Mouse (Mus musculus) megakaryocyte-erythroid progenitor cell, adult 5-6 weeks (primary cell): Measurements from ENCODE around the gene Mogat2. TPM values are rescaled to one million over a fixed set of nuclear protein-coding genes. Genes with fewer than 3 reads are reported as not detected.

ENCODE experiments used
- ATAC-seq: replicated peaks from 2 replicates; pipeline ENCODE4 v1.8.0; 2016; ENCODE audit warnings: mild to moderate bottlenecking, inconsistent platforms; ENCODE audit not compliant: severe bottlenecking, poor library complexity, low FRiP score, low TSS enrichment
- total RNA-seq, 2 experiments: library from RNA; stranded (forward) in 1 of 2; stranded (reverse) in 1 of 2; fragments of 200-1000, 215-1000 nt in 1 of 2; fragments of >200 nt in 1 of 2; fragmentation: Nextera tagmentation in 1 of 2; gene quantifications; 2 replicates each; pipeline ENCODE4 v1.2.3; 2014 to 2017

The Mogat2 gene
- total RNA-seq (2014; fragmentation: Nextera tagmentation) (0.27 TPM in 1 of 2 replicates, not detected in the other), total RNA-seq (2017) (not detected in 2 replicates)

DNA sequence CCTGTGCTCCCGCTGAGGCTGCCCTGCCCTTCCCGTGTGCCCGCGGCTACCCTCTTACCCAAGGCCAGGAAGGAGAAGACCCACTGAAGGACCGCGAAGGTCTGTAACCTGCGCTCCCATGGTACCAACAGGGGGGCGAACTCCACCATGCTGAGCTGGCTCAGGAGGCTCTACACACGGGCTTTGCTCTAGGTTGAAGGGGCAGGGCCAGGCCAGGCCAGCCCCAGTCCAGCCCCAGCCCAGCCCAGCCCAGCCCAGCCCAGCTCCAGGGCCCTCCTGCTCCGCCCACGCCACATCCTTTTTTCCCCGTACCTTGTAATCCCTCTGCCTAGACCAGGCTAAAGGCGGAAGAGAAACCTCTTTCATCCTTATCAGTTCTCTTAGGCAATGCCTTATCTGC lies at the start of gene Mogat2:
Gene Mogat2 (minus strand): TSS at position 203 of the 400 bp plus-strand sequence.
- no peak for ATAC-seq

DNA sequence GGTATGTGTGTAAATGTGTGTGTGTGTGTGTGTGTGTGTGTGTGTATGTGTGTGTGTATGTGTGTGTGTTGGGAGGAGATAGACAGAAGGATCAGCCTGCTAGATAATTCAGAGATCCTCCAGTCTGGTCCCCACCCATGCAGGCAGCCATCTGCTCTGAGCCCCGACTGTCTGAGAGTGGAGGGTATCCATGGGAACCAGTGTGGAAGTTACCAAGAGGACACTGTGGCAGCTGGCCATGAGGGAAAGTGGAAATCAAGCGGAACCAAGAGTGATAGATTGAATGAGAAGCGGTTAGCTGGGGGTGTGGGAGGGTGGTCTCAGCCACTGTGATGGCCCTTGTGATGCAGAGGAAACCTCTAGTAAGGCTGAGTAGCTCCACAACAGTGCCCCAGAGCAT lies 48.9 kb upstream of the Mogat2 start:
- no peak for ATAC-seq

DNA sequence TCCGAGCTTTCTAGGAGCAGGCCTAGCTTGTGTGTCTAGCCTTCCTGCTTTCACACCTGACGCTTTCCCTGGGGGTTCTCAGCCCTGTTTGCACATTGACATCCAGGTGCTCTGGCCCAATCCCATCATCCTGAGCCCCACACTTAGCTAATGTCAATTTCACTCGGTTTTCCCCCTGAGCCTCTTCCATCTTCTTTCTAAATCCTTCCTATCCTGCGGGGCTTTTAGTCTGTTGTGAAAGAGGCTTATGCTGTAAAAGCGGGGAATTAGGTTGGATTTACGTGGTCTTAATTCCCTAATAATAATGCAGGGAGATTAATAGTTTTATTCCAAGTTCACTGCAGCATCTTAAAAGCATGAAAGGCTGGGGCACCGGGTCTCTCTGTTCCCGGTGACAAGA lies 41.2 kb upstream of the Mogat2 start:
- ATAC-seq = no peak

DNA sequence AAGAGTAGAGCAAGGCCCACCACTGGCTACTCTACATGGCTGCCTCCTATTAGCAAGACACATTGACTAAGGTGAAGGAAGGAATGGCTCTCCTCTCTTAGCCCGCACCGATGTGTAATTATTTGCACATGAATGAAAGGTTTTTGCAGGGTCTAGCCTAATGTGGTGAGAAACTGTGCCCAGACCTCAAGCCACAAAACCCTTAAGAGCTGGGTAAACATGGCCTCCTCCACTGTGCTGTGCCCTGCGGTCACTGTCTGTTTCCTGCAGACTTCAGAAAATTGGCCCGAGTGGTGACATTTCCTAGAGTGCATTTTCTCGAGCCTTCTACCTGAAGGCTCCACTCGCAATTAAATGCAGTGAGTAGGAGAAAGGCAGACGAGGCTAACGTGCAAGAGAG lies 39.9 kb upstream of the Mogat2 start:
- no peak for ATAC-seq

DNA sequence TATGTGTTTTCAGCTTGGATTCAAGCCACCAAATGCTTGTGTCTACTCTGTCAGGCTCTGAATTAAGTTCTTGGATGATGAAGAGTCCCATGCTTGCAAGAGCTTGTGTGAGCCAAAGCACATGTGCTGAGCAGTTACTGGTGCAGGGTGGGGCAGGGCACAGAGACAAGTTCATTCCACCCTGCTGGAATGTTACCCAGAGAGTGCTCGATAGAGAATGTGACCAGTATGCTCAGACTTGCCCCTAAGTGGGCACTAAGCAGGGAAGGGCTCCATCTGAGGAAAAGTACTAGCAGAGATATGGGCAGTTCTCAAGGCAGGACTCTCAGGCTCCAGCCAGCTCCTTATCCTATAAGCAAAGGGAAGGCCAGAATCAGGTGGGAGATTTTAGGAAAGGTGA lies 38.3 kb upstream of the Mogat2 start:
- ATAC-seq = no peak

DNA sequence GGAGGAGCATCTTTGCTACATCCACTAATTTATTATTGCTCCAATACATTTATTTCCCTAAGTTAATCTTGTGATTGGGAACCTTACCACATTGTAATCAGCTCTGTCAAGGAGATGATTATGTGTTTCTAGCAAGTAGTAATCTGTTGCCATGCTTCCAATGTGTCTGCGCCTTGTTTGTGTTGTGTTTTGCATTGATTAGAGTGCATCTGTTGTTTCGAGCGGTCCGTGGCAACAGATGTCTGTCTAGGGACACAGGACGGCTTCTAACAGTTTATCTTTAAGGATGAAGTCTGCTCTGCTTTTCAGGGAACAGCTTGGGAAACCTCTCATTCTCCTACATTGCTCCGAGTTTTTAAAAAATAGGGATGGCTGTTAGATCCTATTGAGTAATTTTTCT lies 36.7 kb upstream of the Mogat2 start:
- ATAC-seq = no peak

DNA sequence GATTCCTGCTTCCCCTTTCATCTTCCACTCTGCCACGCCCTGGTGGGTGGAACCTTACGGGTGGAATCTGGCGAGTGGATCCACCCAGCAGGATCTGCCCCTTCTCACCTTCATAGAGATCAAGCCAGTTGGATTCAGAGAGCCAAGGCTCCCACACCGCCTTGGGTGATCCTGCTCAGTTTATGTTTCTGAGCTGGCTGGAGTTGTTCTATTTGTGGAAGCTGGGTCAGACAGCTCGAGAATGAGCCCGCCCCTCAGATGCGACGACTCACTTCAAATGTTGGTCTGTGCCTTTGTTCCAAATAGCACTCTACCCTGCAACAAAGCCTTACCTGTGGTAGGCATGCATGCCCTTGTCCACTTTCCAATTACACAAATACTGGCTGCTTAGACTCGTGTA lies 33.2 kb upstream of the Mogat2 start:
- no peak for ATAC-seq

DNA sequence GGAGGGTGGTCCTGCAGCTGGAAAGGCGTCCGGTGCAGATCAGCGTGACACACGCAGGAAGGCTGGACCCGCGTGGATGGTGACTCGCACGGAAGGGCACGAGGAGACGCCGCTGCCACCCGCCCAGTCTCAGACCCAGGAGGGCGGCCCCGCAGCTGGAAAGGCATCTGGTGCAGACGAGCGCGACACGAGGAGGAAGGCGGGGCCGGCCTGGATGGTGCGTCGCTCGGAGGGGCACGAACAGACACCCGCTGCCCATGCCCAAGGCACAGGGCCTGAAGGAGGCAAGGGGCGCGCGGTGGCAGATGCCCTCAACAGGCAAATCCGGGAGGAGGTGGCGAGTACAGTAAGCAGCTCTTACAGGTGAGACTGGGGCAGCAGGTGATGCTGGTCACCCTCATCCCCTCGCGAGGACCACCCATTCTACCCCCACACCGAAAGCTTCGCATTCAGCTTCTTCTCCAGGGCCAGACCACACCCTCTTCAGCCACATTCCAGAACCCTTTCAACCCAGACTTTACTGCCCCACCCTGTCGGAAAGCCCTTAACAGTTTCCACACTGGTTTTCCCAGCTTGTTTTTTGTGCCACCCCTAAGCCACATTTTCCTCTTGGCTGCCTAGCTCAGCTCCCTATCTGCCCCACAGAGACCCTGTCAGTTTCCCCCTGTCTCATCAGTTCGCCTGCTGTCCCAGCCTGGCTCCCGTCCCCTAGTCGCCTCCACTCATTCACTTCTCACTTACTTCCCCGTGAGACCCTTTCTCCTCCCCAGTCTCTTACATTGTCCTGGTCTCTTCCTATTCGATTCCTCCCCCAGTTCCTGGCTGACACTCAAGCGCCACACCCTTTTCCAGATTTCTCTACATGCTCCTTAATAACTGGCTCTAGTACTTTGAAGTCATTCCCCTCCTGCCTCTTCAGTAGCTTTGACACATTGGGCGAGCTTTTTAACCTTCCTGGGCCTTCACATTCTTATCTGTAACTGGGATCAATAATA lies 30.8 kb upstream of the Mogat2 start:
- no peak for ATAC-seq

DNA sequence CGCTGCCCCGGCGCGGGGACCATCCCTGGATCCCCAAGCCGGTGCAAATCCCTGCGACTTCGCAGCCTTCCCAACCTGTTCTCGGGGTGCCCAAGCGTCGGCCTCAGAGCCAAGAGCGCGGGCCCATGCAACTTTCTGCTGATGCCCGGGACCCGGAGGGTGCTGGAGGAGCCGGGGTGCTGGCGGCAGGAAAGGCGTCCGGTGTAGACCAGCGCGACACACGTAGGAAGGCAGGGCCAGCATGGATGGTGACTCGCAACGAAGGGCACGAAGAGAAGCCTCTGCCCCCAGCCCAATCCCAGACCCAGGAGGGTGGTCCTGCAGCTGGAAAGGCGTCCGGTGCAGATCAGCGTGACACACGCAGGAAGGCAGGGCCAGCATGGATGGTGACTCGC lies 30.1 kb upstream of the Mogat2 start:
- 0 out of 2 replicates have a peak, but pooled peaks have one; percentile 27 for ATAC-seq

DNA sequence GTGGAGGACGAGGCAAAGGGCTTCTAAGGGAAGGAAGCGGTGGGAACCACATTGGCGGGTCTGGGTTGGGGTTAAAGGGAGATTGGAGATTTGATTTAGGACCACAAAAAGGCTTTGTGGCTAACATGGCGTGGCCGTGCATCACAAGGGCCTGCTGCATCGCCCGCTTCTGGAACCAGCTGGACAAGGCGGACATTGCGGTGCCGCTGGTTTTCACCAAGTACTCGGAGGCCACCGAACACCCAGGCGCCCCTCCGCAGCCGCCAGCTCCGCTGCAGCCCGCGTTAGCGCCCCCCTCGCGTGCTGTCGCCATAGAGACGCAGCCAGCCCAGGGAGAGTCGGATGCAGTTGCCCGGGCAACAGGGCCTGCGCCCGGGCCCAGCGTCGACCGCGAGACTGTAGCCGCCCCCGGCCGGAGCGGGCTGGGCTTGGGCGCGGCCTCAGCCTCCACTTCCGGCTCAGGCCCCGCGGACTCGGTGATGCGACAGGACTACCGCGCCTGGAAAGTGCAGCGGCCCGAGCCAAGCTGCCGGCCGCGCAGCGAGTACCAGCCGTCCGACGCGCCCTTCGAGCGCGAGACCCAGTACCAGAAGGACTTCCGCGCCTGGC lies 29.6 kb upstream of the Mogat2 start:
- no peak for ATAC-seq

DNA sequence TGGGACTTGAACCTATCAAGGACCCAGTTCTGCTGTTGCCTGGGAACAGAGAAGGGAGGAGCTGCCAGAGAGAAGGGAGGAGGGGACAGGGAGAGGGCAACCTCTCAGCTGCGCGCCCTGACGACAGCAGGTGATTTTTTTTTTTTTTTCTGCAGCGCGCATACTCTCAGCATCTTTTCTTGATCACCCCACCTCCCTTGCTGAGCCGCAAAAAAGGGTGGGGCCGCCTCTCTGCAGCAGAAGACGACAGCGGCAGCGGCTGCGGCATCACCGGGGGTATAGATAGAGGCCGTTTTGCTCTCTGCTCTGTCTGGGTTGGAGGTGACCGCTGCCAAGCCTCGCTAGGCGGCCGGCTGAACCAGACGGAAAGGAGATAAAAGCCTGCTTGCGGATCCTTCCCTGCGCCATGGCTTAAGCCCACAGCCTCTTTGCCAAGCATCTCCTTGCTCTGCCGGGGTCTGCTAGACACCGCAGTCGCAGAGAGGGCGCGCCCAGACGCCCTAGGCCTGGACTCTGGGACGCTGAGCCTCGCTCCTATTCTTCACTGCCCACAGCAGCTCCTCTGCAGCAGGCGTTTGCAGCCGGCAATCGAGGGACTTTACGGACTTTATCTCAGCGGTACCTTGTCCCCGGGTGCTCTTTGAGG lies 29.0 kb upstream of the Mogat2 start, which contains the start of gene Map6:
Gene Map6 (plus strand): TSS at position 197 of the 646 bp plus-strand sequence.
- peak; percentile 68 for ATAC-seq

DNA sequence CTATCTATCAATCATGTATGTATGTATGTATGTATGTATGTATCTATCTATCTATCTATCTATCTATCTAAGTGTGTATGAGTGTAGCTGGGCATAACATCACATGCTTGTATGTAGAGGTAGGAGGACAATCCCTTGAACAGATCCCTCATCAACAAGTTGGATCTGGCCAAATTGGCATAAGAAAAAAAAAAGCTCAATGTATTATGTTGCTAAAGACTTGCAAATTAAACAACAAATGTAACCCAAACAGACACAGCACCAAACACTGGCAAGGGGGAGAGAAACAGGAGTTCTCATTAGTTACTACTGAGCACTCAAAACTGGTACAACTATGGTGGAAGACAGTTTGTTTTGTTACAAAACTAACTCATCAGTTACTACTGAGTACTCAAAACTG lies 26.2 kb upstream of the Mogat2 start:
- no peak for ATAC-seq

DNA sequence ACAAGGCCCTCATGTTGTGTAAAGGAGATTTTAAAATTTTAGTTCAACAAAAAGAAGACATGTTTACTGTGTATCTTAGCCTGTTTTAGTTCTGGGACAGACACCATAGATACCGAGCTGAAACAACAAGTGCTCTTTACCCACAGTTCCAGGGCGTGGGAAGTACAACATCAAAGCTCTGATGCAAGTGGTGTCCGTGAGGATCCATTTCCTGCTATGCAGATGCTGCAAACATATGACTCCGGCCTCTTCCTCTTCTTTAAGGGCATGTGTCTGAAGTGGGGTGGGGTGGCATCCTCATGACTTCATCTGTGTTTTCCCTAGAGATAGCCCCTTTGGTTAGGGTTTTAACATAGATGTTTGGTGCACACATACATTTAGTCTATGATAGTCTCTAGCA lies 25.1 kb upstream of the Mogat2 start:
- no peak for ATAC-seq

DNA sequence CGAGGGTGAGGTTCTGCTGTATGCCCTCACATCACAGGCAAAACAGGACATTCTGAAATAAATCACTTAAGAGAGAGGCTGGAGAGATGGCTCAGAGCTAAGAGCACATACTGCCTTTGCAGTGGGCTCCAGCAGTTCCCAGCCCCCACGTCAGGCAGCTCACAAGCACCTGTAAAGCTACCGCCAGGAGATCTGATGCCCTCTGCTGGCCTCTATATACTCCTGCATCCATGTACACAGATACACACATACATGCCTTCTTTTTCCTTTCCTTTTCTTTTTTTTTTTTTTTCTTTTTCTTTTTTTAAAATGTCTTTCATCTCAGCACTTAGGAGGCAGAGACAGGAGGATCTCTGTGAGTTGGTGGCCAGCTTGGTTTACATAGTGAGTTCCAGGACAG lies 23.5 kb upstream of the Mogat2 start:
- no peak for ATAC-seq

DNA sequence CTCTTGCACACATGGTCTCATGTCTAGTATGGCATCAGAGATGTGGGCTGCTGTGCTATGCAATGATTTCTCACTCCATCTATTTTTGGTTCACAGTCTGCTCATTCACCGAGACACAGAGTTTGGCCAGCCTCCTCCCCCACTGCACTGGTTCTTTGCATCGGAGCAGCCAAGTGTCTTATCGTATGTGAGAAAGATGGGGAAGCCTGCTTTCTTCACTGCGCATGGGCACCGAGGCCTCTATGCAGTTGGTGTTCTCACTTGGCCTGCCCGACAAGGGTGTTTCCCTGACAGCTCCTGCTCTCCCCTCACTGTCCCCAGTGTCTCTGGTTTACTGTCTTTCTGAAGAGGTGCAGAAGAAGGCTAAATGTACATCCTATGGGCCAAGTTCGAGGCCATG lies 16.6 kb upstream of the Mogat2 start:
- no peak for ATAC-seq

DNA sequence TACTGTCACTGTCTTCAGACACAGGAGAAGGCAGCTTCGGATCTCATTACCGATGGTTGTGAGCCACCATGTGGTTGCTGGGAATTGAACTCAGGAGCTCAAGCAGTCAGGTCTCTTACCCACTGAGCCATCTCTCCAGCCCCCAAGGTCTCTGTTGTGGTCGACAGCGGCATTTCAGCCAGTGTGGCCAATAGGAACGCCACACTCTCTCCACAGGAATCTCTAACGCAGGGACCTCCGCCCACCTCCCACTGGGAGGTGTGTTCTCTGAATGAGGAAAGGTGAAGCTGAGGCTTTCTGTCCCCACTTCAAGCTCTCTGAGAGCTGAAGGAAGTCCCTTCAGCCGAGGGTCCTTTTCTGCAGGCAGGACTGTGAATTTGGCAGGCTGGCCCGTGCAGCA lies 12.0 kb upstream of the Mogat2 start:
- no peak for ATAC-seq

DNA sequence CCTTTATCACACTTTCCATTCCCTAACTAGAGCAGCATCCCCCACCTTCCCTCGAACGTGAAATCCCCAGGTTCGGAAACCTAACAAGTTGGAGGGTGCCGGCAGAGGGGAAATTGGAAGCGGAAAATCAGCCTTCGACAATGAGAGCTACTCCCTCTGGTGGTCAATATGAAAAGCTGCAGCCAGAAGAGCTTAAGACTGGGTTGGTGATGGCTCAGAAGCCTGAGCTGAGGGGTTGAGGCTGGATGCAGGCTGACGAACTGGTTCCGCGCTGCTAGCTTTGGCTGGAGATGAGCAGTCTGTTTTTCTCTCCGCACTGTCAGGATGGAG lies 11.1 kb upstream of the Mogat2 start:
- peak; percentile 83 for ATAC-seq

DNA sequence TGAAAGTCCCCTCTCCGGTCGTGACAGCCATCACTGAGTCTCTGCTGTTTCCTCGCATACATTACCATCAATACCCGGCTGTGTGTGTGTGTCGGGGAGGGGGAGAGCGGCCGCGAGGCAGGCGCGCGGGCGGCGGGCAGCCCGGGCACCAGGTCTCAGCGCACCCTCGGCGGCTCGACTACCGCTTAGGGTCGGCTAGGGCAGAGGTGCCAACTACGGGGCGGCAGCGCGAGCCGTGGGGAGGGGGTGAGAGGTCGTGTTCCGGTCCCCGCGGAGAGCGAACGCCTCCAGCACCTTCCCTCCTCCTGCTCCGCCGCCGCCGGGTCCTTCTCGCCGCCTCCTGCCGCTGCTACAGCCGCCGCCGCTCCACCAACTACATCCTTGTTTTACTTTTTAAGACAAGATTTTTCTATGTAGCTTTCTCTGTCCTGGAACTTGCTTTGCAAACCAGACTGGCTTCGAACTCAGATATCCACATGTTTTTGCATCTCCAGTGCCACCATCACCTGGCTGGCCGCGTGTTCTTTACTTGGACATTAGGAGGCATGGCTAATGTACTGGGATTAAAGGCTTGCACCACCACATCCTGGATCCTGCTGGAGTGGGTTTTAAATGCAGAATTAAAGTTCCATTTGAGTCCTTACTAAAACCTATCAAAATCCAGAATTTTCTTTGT lies 10.6 kb upstream of the Mogat2 start:
- peak; percentile 90 for ATAC-seq

DNA sequence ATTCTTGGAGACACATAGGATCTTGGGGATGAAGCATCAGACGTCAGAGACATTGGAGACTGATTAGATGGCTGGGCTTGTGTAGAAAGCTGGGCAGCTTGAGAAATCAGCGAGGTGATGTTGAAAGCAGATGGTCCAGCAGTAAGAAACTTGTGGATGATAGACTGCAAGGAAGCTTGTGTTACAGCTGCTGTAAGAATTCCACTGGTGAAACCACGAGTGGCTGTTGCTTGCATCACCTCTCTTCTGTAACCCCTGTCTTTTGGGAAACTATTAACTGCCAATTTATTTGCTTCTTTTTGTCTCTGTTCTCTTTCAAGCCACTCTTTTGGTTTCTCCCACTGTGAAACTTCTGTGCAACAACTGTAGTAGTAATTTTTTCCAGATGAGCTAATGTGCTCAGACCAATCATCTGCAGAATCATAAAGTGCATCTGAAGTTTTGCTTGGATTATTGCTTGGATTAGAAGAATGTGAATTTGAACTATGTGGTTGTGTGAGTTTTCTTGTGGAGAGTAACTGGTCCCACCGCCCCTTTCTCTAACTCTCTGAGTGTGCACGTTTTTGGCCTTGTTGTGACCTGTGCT lies 9.8 kb upstream of the Mogat2 start:
- ATAC-seq = no peak
